Mouse (Mus musculus) lung, adult 10 weeks (tissue): ENCODE results near the gene Pard6b. TPM values are rescaled to one million over a fixed set of nuclear protein-coding genes. Genes with fewer than 3 reads are reported as not detected.

ENCODE experiments used
- polyA plus RNA-seq: library from polyadenylated mRNA; stranded (reverse); fragments of 350-450 nt; fragmentation: Illumina TruSeq; extraction: RNeasy Lipid Tissue Mini Kit (QIAGEN cat#74804); gene quantifications from one replicate; pipeline ENCODE4 v1.2.3, GENCODE M21; 2014; ENCODE audit warnings: low read depth, low replicate concordance; ENCODE audit not compliant: insufficient read depth

The Pard6b gene
- 21.6 TPM for polyA plus RNA-seq

GRCm38 (mm10) chr2:168080431-168081246, at the start of gene Pard6b:
Gene Pard6b (plus strand): TSS chr2:168081004.

Other genes starting within 250 kb of the Pard6b start
- gene Ptpn1, start 148.9 kb upstream of the Pard6b start, polyA plus RNA-seq: 24.1 TPM
- 0.84 TPM for gene Ripor3, start 70.4 kb upstream of the Pard6b start, polyA plus RNA-seq
- 0.91 TPM for gene Adnp, start 126.1 kb downstream of the Pard6b start, polyA plus RNA-seq
- gene Gm20716, start 149.4 kb downstream of the Pard6b start, polyA plus RNA-seq: 23.3 TPM
- gene Dpm1, start 149.6 kb downstream of the Pard6b start, polyA plus RNA-seq: 74.4 TPM
- 3.7 TPM for gene Mocs3, start 149.6 kb downstream of the Pard6b start, polyA plus RNA-seq
- 0.10 TPM for gene Kcng1, start 200.7 kb downstream of the Pard6b start, polyA plus RNA-seq